Mouse (Mus musculus) small intestine, adult 2 months (tissue): ENCODE measurements at regions not wholly inside any gene's neighbourhood (a gene's known extent, or its start where the extent isn't known, plus 50 kb on each side); places are given as distances from the start of the nearest gene placed in this dataset.

Experiments used
- H3K27ac ChIP-seq: fragments of 200-500 bp; 2 replicates; pipeline ENCODE4 v1.5.1; 2012; ENCODE audit warnings: low read depth, low read length, control low read depth, inconsistent platforms; ENCODE audit not compliant: insufficient read depth
- H3K27me3 ChIP-seq: fragments of 200-500 bp; 2 replicates; pipeline ENCODE4 v1.6.1; 2012; ENCODE audit warnings: mild to moderate bottlenecking, moderate library complexity, low read length, inconsistent platforms; ENCODE audit not compliant: control insufficient read depth, insufficient read depth
- H3K36me3 ChIP-seq: fragments of 200-500 bp; 2 replicates; pipeline ENCODE4 v1.6.1; 2012; ENCODE audit warnings: mild to moderate bottlenecking, low read length, control low read depth, inconsistent platforms; ENCODE audit not compliant: control insufficient read depth, insufficient read depth
- H3K4me1 ChIP-seq: fragments of 200-500 bp; 2 replicates; pipeline ENCODE4 v1.6.1; 2012; ENCODE audit warnings: low read length, inconsistent platforms, mixed read lengths; ENCODE audit not compliant: control insufficient read depth, insufficient read depth, insufficient read length
- H3K4me3 ChIP-seq: fragments of 200-500 bp; 2 replicates; pipeline ENCODE4 v1.5.1; 2012; ENCODE audit warnings: low read depth, mild to moderate bottlenecking, control low read depth, inconsistent platforms, low read length, moderate library complexity
- CTCF ChIP-seq: fragments of 200-500 bp; IDR thresholded peaks from 2 replicates; pipeline ENCODE4 v1.5.1; 2012; ENCODE audit warnings: low read depth, mild to moderate bottlenecking, control low read depth, inconsistent platforms, low read length, moderate library complexity, mixed read lengths; ENCODE audit not compliant: insufficient replicate concordance, insufficient read length; ENCODE audit errors: extremely low read depth
- POLR2A ChIP-seq: fragments of 200-500 bp; IDR thresholded peaks from 2 replicates; pipeline ENCODE4 v1.6.1; 2012; ENCODE audit warnings: low read depth, mild to moderate bottlenecking, control low read depth, inconsistent platforms, low read length, moderate library complexity
- WGBS: fragments of 180-500 bp; shearing (Covaris S2); methylation state at CpG from one replicate; pipeline ENCODE4 v1.1.7; 2018; 5-methylcytosine and 5-hydroxymethylcytosine counted together

- WGBS: 69% methylated on average over 4 of the region's 4 CpGs
- no peak overlapping the region for H3K27ac ChIP-seq
- H3K4me3 ChIP-seq: no peak overlapping the region
- no peaks in the 10 kb centered on the region for H3K4me1 ChIP-seq
- TF ChIP-seq CTCF (no peak), POLR2A (no peak)
- H3K36me3 ChIP-seq: no peaks in the 10 kb centered on the region
- no peaks in the 10 kb centered on the region for H3K27me3 ChIP-seq
Measured at GRCm38 (mm10) chrX:163302697-163303096, 246.8 kb downstream of the Grpr start.

- Histone ChIP-seq H3K4me3 (no peak overlapping the region), H3K27ac (no peak overlapping the region), H3K27me3 (no peaks in the 10 kb centered on the region), H3K36me3 (no peaks in the 10 kb centered on the region), H3K4me1 (no peaks in the 10 kb centered on the region)
- TF ChIP-seq POLR2A: no peak
- WGBS: 77% methylated on average over 6 of the region's 6 CpGs
Measured at GRCm38 (mm10) chrX:163301045-163301444, 248.4 kb downstream of the Grpr start.

- Histone ChIP-seq H3K4me3 (no peak overlapping the region), H3K36me3 (no peaks in the 10 kb centered on the region)
Measured at GRCm38 (mm10) chrX:163296956-163297628, 252.4 kb downstream of the Grpr start.

GRCm38 (mm10) chrX:163261248-163261647, 288.2 kb downstream of the Grpr start:
- 94% methylated on average over 2 of the region's 2 CpGs for WGBS
- TF ChIP-seq POLR2A: no peak
- no peak for TF ChIP-seq CTCF
- Histone ChIP-seq H3K4me1 (no peaks in the 10 kb centered on the region), H3K4me3 (no peak overlapping the region), H3K27ac (no peak overlapping the region), H3K36me3 (no peaks in the 10 kb centered on the region), H3K27me3 (no peaks in the 10 kb centered on the region)

More at GRCm38 (mm10) chrX:163296956-163297628, 252.4 kb downstream of the Grpr start:
- no peaks in the 10 kb centered on the region for H3K4me1 ChIP-seq
- TF ChIP-seq POLR2A: no peak
- TF ChIP-seq CTCF: no peak
- WGBS: 49% methylated on average over 8 of the region's 8 CpGs
- H3K27ac ChIP-seq: no peak overlapping the region
- no peaks in the 10 kb centered on the region for H3K27me3 ChIP-seq

- TF ChIP-seq CTCF (no peak), POLR2A (no peak)
- H3K4me1 ChIP-seq: no peaks in the 10 kb centered on the region
- H3K27me3 ChIP-seq: no peaks in the 10 kb centered on the region
- no peak overlapping the region for H3K27ac ChIP-seq
- WGBS: 29% methylated on average over 2 of the region's 2 CpGs
- no peaks in the 10 kb centered on the region for H3K36me3 ChIP-seq
- H3K4me3 ChIP-seq: no peak overlapping the region
Measured at GRCm38 (mm10) chrX:163253048-163253447, 288.6 kb upstream of the S100g start.

- Histone ChIP-seq H3K27ac (no peak overlapping the region), H3K4me3 (no peak overlapping the region), H3K27me3 (no peaks in the 10 kb centered on the region), H3K36me3 (no peaks in the 10 kb centered on the region), H3K4me1 (no peaks in the 10 kb centered on the region)
- TF ChIP-seq POLR2A (no peak), CTCF (no peak)
- 92% methylated on average over 2 of the region's 2 CpGs for WGBS
Measured at GRCm38 (mm10) chrX:163205260-163205659, 240.9 kb upstream of the S100g start.

- WGBS: 89% methylated on average over 1 of the region's 1 CpGs
- TF ChIP-seq POLR2A (no peak), CTCF (no peak)
Measured at GRCm38 (mm10) chrX:163203446-163203845, 239.0 kb upstream of the S100g start.

GRCm38 (mm10) chrX:163181588-163181987, 217.2 kb upstream of the S100g start:
- 97% methylated on average over 3 of the region's 3 CpGs for WGBS
- Histone ChIP-seq H3K36me3 (no peaks in the 10 kb centered on the region), H3K4me3 (no peak overlapping the region), H3K4me1 (no peaks in the 10 kb centered on the region), H3K27ac (no peak overlapping the region), H3K27me3 (no peaks in the 10 kb centered on the region)
- TF ChIP-seq CTCF (no peak), POLR2A (no peak)

More at GRCm38 (mm10) chrX:163203446-163203845, 239.0 kb upstream of the S100g start:
- H3K4me1 ChIP-seq: no peaks in the 10 kb centered on the region
- H3K4me3 ChIP-seq: no peak overlapping the region
- no peaks in the 10 kb centered on the region for H3K27me3 ChIP-seq
- H3K36me3 ChIP-seq: no peaks in the 10 kb centered on the region
- H3K27ac ChIP-seq: no peak overlapping the region
